Mouse (Mus musculus): ENCODE data around the gene Fcgr1.
"Not testable (repeated sequence)": the region's sequence is repeated elsewhere in the genome, so short reads cannot be mapped to it uniquely, and the experiment has no call there.

The Fcgr1 gene

GRCm38 (mm10) chr3:96293787-96294186 lies at the start of gene Fcgr1:
TSS of gene Fcgr1 (minus strand) at chr3:96293969.
- DNase-seq (ENCODE audit: low spot score): no peak

GRCm38 (mm10) chr3:96342652-96343051 lies 48.9 kb upstream of the Fcgr1 start:
- DNase-seq (ENCODE audit: low spot score): not testable (repeated sequence)

GRCm38 (mm10) chr3:96342100-96342499 lies 48.3 kb upstream of the Fcgr1 start:
- DNase-seq (ENCODE audit: low spot score): not testable (repeated sequence)

- DNase-seq (ENCODE audit: low spot score): no peak
These were observed 47.0 kb upstream of the Fcgr1 start for GRCm38 (mm10) chr3:96340611-96341312.

GRCm38 (mm10) chr3:96338849-96339480 lies 45.2 kb upstream of the Fcgr1 start:
- DNase-seq (ENCODE audit: low spot score): no peak

- no peak for DNase-seq (ENCODE audit: low spot score)
These were observed 44.3 kb upstream of the Fcgr1 start for GRCm38 (mm10) chr3:96338043-96338442.

- no peak for DNase-seq (ENCODE audit: low spot score)
These were observed 43.5 kb upstream of the Fcgr1 start for GRCm38 (mm10) chr3:96337269-96337668.

- no peak for DNase-seq (ENCODE audit: low spot score)
These were observed 42.9 kb upstream of the Fcgr1 start for GRCm38 (mm10) chr3:96336636-96337035.

GRCm38 (mm10) chr3:96335591-96335990 lies 41.8 kb upstream of the Fcgr1 start:
- DNase-seq (ENCODE audit: low spot score): no peak

GRCm38 (mm10) chr3:96335163-96335550 lies 41.4 kb upstream of the Fcgr1 start:
- DNase-seq (ENCODE audit: low spot score): no peak

GRCm38 (mm10) chr3:96334175-96335162 lies 40.7 kb upstream of the Fcgr1 start:
- DNase-seq (ENCODE audit: low spot score): no peak

GRCm38 (mm10) chr3:96333396-96334174 lies 39.8 kb upstream of the Fcgr1 start:
- no peak for DNase-seq (ENCODE audit: low spot score)

- no peak for DNase-seq (ENCODE audit: low spot score)
These were observed 39.0 kb upstream of the Fcgr1 start for GRCm38 (mm10) chr3:96332631-96333395.

GRCm38 (mm10) chr3:96332000-96332399 lies 38.2 kb upstream of the Fcgr1 start:
- no peak for DNase-seq (ENCODE audit: low spot score)

GRCm38 (mm10) chr3:96331438-96331837 lies 37.7 kb upstream of the Fcgr1 start:
- no peak for DNase-seq (ENCODE audit: low spot score)

- no peak for DNase-seq (ENCODE audit: low spot score)
These were observed 36.8 kb upstream of the Fcgr1 start for GRCm38 (mm10) chr3:96330603-96331002.

GRCm38 (mm10) chr3:96330181-96330580 lies 36.4 kb upstream of the Fcgr1 start:
- DNase-seq (ENCODE audit: low spot score): no peak

GRCm38 (mm10) chr3:96328730-96329387 lies 35.1 kb upstream of the Fcgr1 start:
- DNase-seq (ENCODE audit: low spot score): no peak

GRCm38 (mm10) chr3:96328060-96328729 lies 34.4 kb upstream of the Fcgr1 start:
- DNase-seq (ENCODE audit: low spot score): not testable (repeated sequence)

- no peak for DNase-seq (ENCODE audit: low spot score)
These were observed 33.9 kb upstream of the Fcgr1 start for GRCm38 (mm10) chr3:96327647-96328046.
